Mouse (Mus musculus): ENCODE results near the gene Carf.
"Not testable (repeated sequence)": the region's sequence is repeated elsewhere in the genome, so short reads cannot be mapped to it uniquely, and the experiment has no call there.

Carf gene

GRCm38 (mm10) chr1:60098024-60098781, at the start of gene Carf, which contains the start of gene Wdr12:
Gene Carf (plus strand): TSS chr1:60098247.
Gene Wdr12 (minus strand): TSS chr1:60098645.
- in situ Hi-C loops (cut with MboI; ENCODE audit: low sequenced_read_pairs): no loop called here

DNA sequence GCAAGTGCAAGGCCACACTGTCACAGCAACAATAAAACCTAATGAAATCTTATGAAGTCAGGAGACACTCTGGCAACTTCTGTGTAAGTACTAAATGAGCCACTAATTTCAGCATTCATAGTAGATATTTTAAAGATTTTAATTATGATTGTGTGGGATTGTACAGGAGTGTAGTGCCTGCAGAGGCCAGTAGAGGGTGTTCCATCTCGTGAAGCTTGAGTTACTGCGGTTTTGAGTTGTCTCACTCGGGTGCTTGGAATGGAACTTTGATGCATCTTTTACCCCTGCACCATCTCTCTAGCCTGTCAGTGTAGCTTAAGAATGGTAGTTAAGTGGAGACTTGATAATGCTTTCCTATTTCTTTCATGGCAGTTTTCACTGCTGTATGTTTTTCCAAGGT, 43.4 kb upstream of the Carf start:
- in situ Hi-C loops (cut with MboI; ENCODE audit: low sequenced_read_pairs): no loop called here

GRCm38 (mm10) chr1:60056310-60056709, 41.7 kb upstream of the Carf start:
- in situ Hi-C loops (cut with MboI; ENCODE audit: low sequenced_read_pairs): no loop called here

GRCm38 (mm10) chr1:60070725-60071124, 27.3 kb upstream of the Carf start:
- in situ Hi-C loops (cut with MboI; ENCODE audit: low sequenced_read_pairs): not testable (repeated sequence)

- in situ Hi-C loops (cut with MboI; ENCODE audit: low sequenced_read_pairs): no loop called here
Measured at GRCm38 (mm10) chr1:60074935-60075334, 23.1 kb upstream of the Carf start.

- in situ Hi-C loops (cut with MboI; ENCODE audit: low sequenced_read_pairs): no loop called here
Measured at GRCm38 (mm10) chr1:60075590-60075989, 22.5 kb upstream of the Carf start.

GRCm38 (mm10) chr1:60076411-60076810, 21.6 kb upstream of the Carf start:
- in situ Hi-C loops (cut with MboI; ENCODE audit: low sequenced_read_pairs): no loop called here

DNA sequence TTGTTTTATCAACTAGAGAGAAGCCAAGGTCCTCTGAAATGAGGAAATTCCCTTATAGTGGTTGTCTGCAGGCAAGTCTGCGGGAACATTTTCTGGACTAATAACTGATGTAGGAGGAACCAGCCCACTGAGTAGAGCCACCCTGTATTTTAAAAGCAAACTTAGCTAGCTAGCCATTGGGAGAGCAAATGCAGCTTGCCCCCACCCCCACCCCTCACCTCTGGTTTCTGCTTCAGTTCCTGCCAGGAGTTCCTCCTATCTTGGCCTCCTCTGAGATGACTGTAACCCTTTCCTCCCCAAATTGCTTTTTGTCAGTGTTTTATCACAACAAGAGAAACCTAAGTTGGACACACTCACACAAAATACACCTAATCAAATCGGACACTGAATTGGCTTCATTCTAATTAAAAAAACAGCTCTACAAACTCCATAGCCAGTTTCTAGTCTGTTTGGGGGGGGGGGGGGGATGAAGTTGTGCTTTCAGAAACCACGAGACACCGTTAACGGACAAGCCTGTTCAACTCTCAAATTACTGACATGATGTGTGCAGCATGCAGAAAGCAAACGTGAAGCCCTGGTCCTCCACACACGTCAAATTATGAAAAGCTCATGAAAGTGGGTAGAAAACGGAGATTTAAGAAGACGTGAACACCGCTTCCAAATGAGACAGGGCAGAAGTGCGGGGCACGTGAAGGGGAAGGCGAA, 1.3 kb upstream of the Carf start:
- in situ Hi-C loops (cut with MboI; ENCODE audit: low sequenced_read_pairs): no loop called here

GRCm38 (mm10) chr1:60097277-60098023, 597 bp upstream of the Carf start:
- in situ Hi-C loops (cut with MboI; ENCODE audit: low sequenced_read_pairs): no loop called here

- in situ Hi-C loops (cut with MboI; ENCODE audit: low sequenced_read_pairs): no loop called here
Measured at GRCm38 (mm10) chr1:60098839-60099238, 792 bp downstream of the Carf start.

DNA sequence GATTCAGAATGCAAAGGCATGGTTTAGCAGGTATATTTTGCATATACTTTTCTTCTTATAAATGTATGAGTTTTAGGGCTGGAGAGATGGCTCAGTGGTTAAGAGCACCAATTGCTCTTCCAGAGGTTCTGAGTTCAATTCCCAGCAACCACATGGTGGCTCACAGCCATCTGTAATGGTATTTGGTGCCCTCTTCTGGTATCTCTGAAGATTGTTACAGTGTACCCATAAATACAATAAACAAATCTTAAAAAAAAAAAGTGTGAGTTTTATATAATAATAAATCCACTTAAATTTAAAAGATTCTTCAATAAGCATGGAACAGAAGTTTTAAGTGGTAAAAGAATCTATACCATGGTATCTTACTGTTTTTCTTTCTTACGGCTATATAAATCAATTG, 6.5 kb downstream of the Carf start:
- in situ Hi-C loops (cut with MboI; ENCODE audit: low sequenced_read_pairs): no loop called here

GRCm38 (mm10) chr1:60117721-60118455, 19.8 kb downstream of the Carf start:
- in situ Hi-C loops (cut with MboI; ENCODE audit: low sequenced_read_pairs): no loop called here

DNA sequence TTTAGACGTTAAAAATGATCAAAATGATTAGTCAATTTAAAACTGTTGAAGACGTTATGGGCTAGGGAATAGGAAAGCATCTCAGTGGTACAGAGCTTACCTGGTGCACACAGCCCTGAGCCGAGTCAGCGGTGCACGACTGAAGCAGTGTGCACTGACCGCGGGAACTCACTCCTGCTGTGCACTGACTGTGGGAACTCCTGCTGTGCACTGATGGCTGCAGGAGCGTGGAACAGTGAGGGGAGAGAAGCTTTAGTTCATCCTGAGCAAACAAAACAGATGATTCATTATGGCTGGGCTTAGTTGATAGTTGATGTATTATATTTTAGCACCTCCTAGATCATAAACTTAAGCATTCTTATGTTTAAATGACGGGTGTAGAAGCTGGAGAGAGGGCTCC, 39.3 kb downstream of the Carf start:
- in situ Hi-C loops (cut with MboI; ENCODE audit: low sequenced_read_pairs): no loop called here

DNA sequence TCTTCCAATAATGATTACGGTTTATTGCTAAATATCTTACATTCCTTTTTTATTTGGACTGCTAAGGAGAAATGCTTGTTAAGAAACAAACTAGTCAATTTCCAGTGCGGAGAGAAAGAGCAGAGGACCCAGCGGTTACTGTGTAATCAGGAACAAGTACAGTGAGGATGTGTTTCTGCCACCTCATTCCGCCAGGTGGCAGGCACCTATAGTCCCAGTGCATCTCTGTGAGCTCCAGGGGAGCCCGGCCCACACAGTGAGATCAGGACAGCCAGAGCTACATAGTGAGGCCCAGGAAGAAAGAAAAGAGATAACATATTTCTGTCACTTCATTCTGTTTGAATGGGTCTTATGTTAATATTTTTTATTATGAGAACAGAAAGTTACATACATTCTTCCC, 54.7 kb downstream of the Carf start:
- in situ Hi-C loops (cut with MboI; ENCODE audit: low sequenced_read_pairs): loop anchor here (25.0 kb wide), 1 partner anchor 710 kb away; no protein-coding TSS in a partner anchor

DNA sequence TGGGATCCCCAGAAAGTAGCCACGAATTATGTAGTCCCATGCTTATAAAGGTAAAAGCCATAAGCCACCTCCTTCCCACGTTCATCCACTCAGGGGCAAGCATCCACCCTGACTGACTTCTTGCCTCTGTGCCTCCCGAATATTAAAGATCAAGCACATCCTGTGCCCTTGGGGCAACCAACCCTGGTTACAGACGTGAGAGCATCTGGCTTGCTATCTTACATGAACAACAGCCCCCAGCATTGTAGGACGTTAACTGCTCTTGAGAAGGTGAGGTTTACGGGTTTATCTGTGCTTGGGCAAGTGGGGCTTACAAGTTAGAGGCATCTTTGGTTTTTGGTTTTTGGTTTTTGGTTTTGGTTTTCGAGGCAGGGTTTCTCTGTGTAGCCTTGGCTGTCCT, 58.6 kb downstream of the Carf start:
- in situ Hi-C loops (cut with MboI; ENCODE audit: low sequenced_read_pairs): loop anchor here (25.0 kb wide), 1 partner anchor 706 kb away; no protein-coding TSS in a partner anchor

DNA sequence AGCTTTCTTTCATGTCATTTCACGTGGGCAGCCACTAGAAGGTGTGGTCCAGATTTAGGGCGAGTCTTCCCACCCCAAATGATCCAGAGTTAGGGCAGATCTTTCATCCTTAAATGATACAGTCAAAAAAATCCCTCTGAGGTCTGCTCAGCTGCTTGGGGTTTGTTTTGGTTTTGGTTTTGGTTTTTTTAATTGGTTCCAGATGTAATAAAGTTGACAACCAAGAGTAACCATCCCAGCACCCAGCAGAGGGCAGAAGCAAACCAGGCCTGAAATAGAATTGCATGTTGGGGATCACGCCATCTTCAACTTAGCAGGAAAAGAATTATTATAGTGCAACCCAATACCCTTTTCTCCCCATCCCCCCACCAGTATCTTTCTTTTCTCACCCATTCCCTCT, 60.4 kb downstream of the Carf start:
- in situ Hi-C loops (cut with MboI; ENCODE audit: low sequenced_read_pairs): loop anchor here (25.0 kb wide), 1 partner anchor 704 kb away; no protein-coding TSS in a partner anchor

GRCm38 (mm10) chr1:60163676-60164075, 65.6 kb downstream of the Carf start:
- in situ Hi-C loops (cut with MboI; ENCODE audit: low sequenced_read_pairs): loop anchor here (25.0 kb wide), 1 partner anchor 699 kb away; no protein-coding TSS in a partner anchor

GRCm38 (mm10) chr1:60169626-60170025, 71.6 kb downstream of the Carf start:
- in situ Hi-C loops (cut with MboI; ENCODE audit: low sequenced_read_pairs): loop anchor here (25.0 kb wide), 1 partner anchor 693 kb away; no protein-coding TSS in a partner anchor

DNA sequence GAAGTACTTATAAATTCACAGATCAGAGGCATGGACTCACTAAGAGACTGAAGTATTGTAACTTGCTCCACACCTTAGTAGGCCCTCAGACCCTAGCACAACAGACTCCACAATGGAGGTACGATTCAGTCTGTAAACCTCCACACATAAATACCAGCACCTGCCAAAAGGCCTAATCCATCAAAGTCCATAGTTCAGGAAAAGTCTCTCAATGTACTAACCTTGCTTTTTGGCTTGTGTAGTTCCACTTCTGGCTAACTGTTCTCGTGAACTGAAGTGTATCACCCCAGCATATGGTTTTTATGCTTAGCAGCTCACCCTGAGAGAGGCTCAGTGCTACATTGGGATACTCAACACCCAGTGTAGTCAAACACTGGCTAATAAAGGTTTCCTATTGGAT, 72.2 kb downstream of the Carf start:
- in situ Hi-C loops (cut with MboI; ENCODE audit: low sequenced_read_pairs): loop anchor here (25.0 kb wide), 1 partner anchor 692 kb away; no protein-coding TSS in a partner anchor

- in situ Hi-C loops (cut with MboI; ENCODE audit: low sequenced_read_pairs): loop anchor here (25.0 kb wide), 1 partner anchor 689 kb away; no protein-coding TSS in a partner anchor
Measured at GRCm38 (mm10) chr1:60173119-60173518, 75.1 kb downstream of the Carf start.

All from CH12F3 (cell line).